Mouse (Mus musculus): Measurements from ENCODE around the gene Supt6. TPM values are rescaled to one million over a fixed set of nuclear protein-coding genes. Genes with fewer than 3 reads are reported as not detected.

Supt6 gene
- polyA plus RNA-seq, 1 experiment from 2014 or later, result 26.6 TPM

- DNase-seq (ENCODE audit: low spot score), result no peak
- Histone ChIP-seq H3K27ac (replicated peaks; ENCODE audit: low read depth, low read length) (no peak overlapping the region), H3K4me3 (ENCODE audit: low read depth, low read length) (no peak overlapping the region), H3K36me3 (ENCODE audit: control insufficient read depth, insufficient read depth, low read length) (peaks cover 99% of the 10 kb centered on the region), H3K27me3 (replicated peaks; ENCODE audit: control insufficient read depth, insufficient read depth, low read length) (no peaks in the 10 kb centered on the region), H3K9ac (ENCODE audit: low read depth, low read length) (no peak overlapping the region), H3K9me3 (ENCODE audit: control insufficient read depth, low read length) (no peaks in the 10 kb centered on the region), H3K4me2 (ENCODE audit: low read depth, low read length) (no peak overlapping the region), H3K4me1 (ENCODE audit: control insufficient read depth, insufficient read depth, low read length) (no peaks in the 10 kb centered on the region)
- WGBS, result 68% methylated on average over 7 of the region's 7 CpGs
- no peak for ATAC-seq (ENCODE audit: low read depth)
Observed at GRCm38 (mm10) chr11:78210615-78211014, 35.2 kb downstream of the Supt6 start.

- ATAC-seq (ENCODE audit: low read depth) (no peak), DNase-seq (ENCODE audit: low spot score) (no peak)
- Histone ChIP-seq H3K9me3 (ENCODE audit: control insufficient read depth, low read length) (no peaks in the 10 kb centered on the region), H3K27ac (replicated peaks; ENCODE audit: low read depth, low read length) (no peak overlapping the region), H3K4me3 (ENCODE audit: low read depth, low read length) (no peak overlapping the region), H3K27me3 (replicated peaks; ENCODE audit: control insufficient read depth, insufficient read depth, low read length) (no peaks in the 10 kb centered on the region), H3K4me2 (ENCODE audit: low read depth, low read length) (no peak overlapping the region), H3K4me1 (ENCODE audit: control insufficient read depth, insufficient read depth, low read length) (no peaks in the 10 kb centered on the region), H3K36me3 (ENCODE audit: control insufficient read depth, insufficient read depth, low read length) (peaks cover 99% of the 10 kb centered on the region), H3K9ac (ENCODE audit: low read depth, low read length) (no peak overlapping the region)
- 92% methylated on average over 6 of the region's 6 CpGs for WGBS
Observed at GRCm38 (mm10) chr11:78209886-78210285, 35.9 kb downstream of the Supt6 start.

GRCm38 (mm10) chr11:78207190-78207589, 38.6 kb downstream of the Supt6 start:
- Histone ChIP-seq H3K27ac (replicated peaks; ENCODE audit: low read depth, low read length) (no peak overlapping the region), H3K36me3 (ENCODE audit: control insufficient read depth, insufficient read depth, low read length) (peaks cover 84% of the 10 kb centered on the region), H3K9ac (ENCODE audit: low read depth, low read length) (no peak overlapping the region), H3K9me3 (ENCODE audit: control insufficient read depth, low read length) (no peaks in the 10 kb centered on the region), H3K4me3 (ENCODE audit: low read depth, low read length) (no peak overlapping the region), H3K4me2 (ENCODE audit: low read depth, low read length) (no peak overlapping the region), H3K27me3 (replicated peaks; ENCODE audit: control insufficient read depth, insufficient read depth, low read length) (no peaks in the 10 kb centered on the region), H3K4me1 (ENCODE audit: control insufficient read depth, insufficient read depth, low read length) (no peaks in the 10 kb centered on the region)
- 84% methylated on average over 7 of the region's 7 CpGs for WGBS
- DNase-seq (ENCODE audit: low spot score) (no peak), ATAC-seq (ENCODE audit: low read depth) (no peak)

GRCm38 (mm10) chr11:78205361-78206206, 40.2 kb downstream of the Supt6 start:
- H3K4me3 ChIP-seq (ENCODE audit: low read depth, low read length), result no peak overlapping the region
- ATAC-seq (ENCODE audit: low read depth), result no peak
- 82% methylated on average over 13 of the region's 13 CpGs for WGBS
- no peak for DNase-seq (ENCODE audit: low spot score)
- no peaks in the 10 kb centered on the region for H3K4me1 ChIP-seq (ENCODE audit: control insufficient read depth, insufficient read depth, low read length)
- peaks cover 68% of the 10 kb centered on the region for H3K36me3 ChIP-seq (ENCODE audit: control insufficient read depth, insufficient read depth, low read length)
- H3K27me3 ChIP-seq (replicated peaks; ENCODE audit: control insufficient read depth, insufficient read depth, low read length), result no peaks in the 10 kb centered on the region
- no peak overlapping the region for H3K27ac ChIP-seq (replicated peaks; ENCODE audit: low read depth, low read length)
- H3K9ac ChIP-seq (ENCODE audit: low read depth, low read length), result no peak overlapping the region
- no peaks in the 10 kb centered on the region for H3K9me3 ChIP-seq (ENCODE audit: control insufficient read depth, low read length)
- H3K4me2 ChIP-seq (ENCODE audit: low read depth, low read length), result no peak overlapping the region

- H3K27me3 ChIP-seq (replicated peaks; ENCODE audit: control insufficient read depth, insufficient read depth, low read length), result no peaks in the 10 kb centered on the region
- H3K27ac ChIP-seq (replicated peaks; ENCODE audit: low read depth, low read length), result no peak overlapping the region
- H3K4me3 ChIP-seq (ENCODE audit: low read depth, low read length), result no peak overlapping the region
- DNase-seq (ENCODE audit: low spot score) (no peak), ATAC-seq (ENCODE audit: low read depth) (no peak)
- H3K4me1 ChIP-seq (ENCODE audit: control insufficient read depth, insufficient read depth, low read length), result no peaks in the 10 kb centered on the region
- no peak overlapping the region for H3K4me2 ChIP-seq (ENCODE audit: low read depth, low read length)
- peaks cover 55% of the 10 kb centered on the region for H3K36me3 ChIP-seq (ENCODE audit: control insufficient read depth, insufficient read depth, low read length)
- no peak overlapping the region for H3K9ac ChIP-seq (ENCODE audit: low read depth, low read length)
- WGBS, result 87% methylated on average over 6 of the region's 6 CpGs
- no peaks in the 10 kb centered on the region for H3K9me3 ChIP-seq (ENCODE audit: control insufficient read depth, low read length)
Observed at GRCm38 (mm10) chr11:78204287-78204686, 41.5 kb downstream of the Supt6 start.

GRCm38 (mm10) chr11:78202372-78202771, 43.4 kb downstream of the Supt6 start:
- Histone ChIP-seq H3K4me2 (ENCODE audit: low read depth, low read length) (no peak overlapping the region), H3K36me3 (ENCODE audit: control insufficient read depth, insufficient read depth, low read length) (peaks cover 36% of the 10 kb centered on the region), H3K27ac (replicated peaks; ENCODE audit: low read depth, low read length) (no peak overlapping the region), H3K27me3 (replicated peaks; ENCODE audit: control insufficient read depth, insufficient read depth, low read length) (no peaks in the 10 kb centered on the region), H3K9ac (ENCODE audit: low read depth, low read length) (no peak overlapping the region), H3K9me3 (ENCODE audit: control insufficient read depth, low read length) (no peaks in the 10 kb centered on the region), H3K4me3 (ENCODE audit: low read depth, low read length) (no peak overlapping the region), H3K4me1 (ENCODE audit: control insufficient read depth, insufficient read depth, low read length) (no peaks in the 10 kb centered on the region)
- ATAC-seq (ENCODE audit: low read depth), result no peak
- 91% methylated on average over 3 of the region's 3 CpGs for WGBS
- no peak for DNase-seq (ENCODE audit: low spot score)

GRCm38 (mm10) chr11:78195101-78195863, 50.5 kb downstream of the Supt6 start:
- H3K9me3 ChIP-seq (ENCODE audit: control insufficient read depth, low read length), result no peaks in the 10 kb centered on the region
- H3K4me3 ChIP-seq (ENCODE audit: low read depth, low read length), result peak overlapping the region; percentile 52
- peaks cover 29% of the 10 kb centered on the region for H3K36me3 ChIP-seq (ENCODE audit: control insufficient read depth, insufficient read depth, low read length)
- H3K27me3 ChIP-seq (replicated peaks; ENCODE audit: control insufficient read depth, insufficient read depth, low read length), result no peaks in the 10 kb centered on the region
- H3K27ac ChIP-seq (replicated peaks; ENCODE audit: low read depth, low read length), result no peak overlapping the region
- H3K9ac ChIP-seq (ENCODE audit: low read depth, low read length), result peak overlapping the region; percentile 44
- 59% methylated on average over 23 of the region's 23 CpGs for WGBS
- ATAC-seq (ENCODE audit: low read depth) (no peak), DNase-seq (ENCODE audit: low spot score) (no peak)
- peaks cover 6% of the 10 kb centered on the region; the same call in 1 of the 2 replicates for H3K4me1 ChIP-seq (ENCODE audit: control insufficient read depth, insufficient read depth, low read length)
- peak overlapping the region; percentile 61 for H3K4me2 ChIP-seq (ENCODE audit: low read depth, low read length)

- H3K9ac ChIP-seq (ENCODE audit: low read depth, low read length), result peak overlapping the region; percentile 44
- H3K4me2 ChIP-seq (ENCODE audit: low read depth, low read length), result peak overlapping the region; percentile 61
- peaks cover 13% of the 10 kb centered on the region for H3K4me1 ChIP-seq (ENCODE audit: control insufficient read depth, insufficient read depth, low read length)
- peak; percentile 71 for ATAC-seq (ENCODE audit: low read depth)
- WGBS, result 2% methylated on average over 29 of the region's 30 CpGs
- no peak overlapping the region for H3K27ac ChIP-seq (replicated peaks; ENCODE audit: low read depth, low read length)
- no peaks in the 10 kb centered on the region for H3K27me3 ChIP-seq (replicated peaks; ENCODE audit: control insufficient read depth, insufficient read depth, low read length)
- peaks cover 33% of the 10 kb centered on the region for H3K36me3 ChIP-seq (ENCODE audit: control insufficient read depth, insufficient read depth, low read length)
- H3K4me3 ChIP-seq (ENCODE audit: low read depth, low read length), result peak overlapping the region; percentile 52
- no peaks in the 10 kb centered on the region for H3K9me3 ChIP-seq (ENCODE audit: control insufficient read depth, low read length)
- peak; percentile 78 for DNase-seq (ENCODE audit: low spot score)
Observed at GRCm38 (mm10) chr11:78194411-78195100, 51.2 kb downstream of the Supt6 start.

Data from embryonic facial prominence, embryonic 14.5 days (tissue).